Mouse (Mus musculus) erythroblast, embryonic 14.5 days (primary cell): ENCODE results near the gene Bdh2.

Experiments
- GATA1 ChIP-seq: IDR thresholded peaks from 2 replicates; pipeline ENCODE4 v1.6.1; 2012; ENCODE audit warnings: low read length, inconsistent platforms, mixed read lengths
- TAL1 ChIP-seq: IDR thresholded peaks from 3 replicates; pipeline ENCODE4 v1.6.1; 2012; ENCODE audit warnings: low read length, inconsistent platforms, mixed read lengths

GRCm38 (mm10) chr3:135232058-135232457 is 49.0 kb upstream of the Bdh2 start:
- TF ChIP-seq GATA1: no peak
- TF ChIP-seq TAL1: no peak
